Mouse (Mus musculus): ENCODE results near the gene Fbxw8.

DNA sequence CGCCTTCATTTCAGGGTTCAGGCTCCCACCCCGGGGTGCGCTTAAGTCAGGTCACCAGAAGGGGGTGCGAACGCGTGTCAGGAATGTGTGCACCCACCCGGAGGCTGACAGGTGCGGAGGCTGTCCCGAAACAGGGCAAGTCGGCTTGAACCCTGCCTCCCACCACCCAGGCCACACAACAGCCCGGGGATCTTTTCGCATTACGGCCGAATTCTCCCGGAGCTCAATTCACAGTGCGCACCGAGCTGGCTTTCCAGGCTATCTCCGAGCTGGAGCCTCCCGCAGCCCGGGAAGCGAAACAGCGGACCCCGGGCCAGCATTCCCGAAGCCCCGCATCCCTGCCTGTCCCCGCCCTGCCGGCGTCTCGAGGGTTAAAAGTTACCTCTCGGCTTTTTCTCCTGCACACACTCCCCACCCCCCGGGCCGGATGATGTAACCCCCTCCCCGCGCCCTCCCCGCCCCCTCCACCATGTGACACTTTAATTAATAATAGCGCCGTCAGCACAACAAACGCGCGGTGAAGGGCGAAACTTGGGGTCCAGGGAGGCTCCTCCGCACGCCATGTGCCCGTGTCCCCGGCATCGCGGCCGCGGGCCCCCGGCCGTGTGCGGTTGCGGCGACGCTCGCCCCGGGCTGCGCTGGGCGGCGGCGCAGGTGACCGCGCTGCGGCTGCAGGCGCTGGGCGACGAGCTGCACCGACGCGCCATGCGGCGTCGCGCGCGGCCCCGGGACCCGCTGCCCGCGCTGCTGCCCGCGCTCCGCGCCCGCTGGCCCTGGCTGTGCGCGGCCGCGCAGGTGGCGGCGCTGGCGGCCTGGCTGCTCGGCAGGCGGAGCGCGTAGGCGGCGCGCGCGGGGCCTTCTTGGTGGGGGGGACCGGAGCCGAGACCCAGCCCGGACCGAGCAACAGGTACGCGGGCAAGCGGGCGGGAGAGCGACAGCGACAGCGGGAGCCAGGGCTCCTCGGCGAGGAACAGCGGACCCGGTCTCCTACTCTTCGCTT lies 14.3 kb upstream of the Fbxw8 start:
- TF ChIP-seq CTCF (IDR thresholded peaks at IDR 0.05; ENCODE audit: low read depth) (no peak), EP300 (IDR thresholded peaks at IDR 0.05; ENCODE audit: low read depth) (no peak)

Measured in heart, postnatal 0 days (tissue).